Comparison of ENCODE assay signal across 26 mouse cellular contexts in genomic region chr5:125756987-125757530, GRCm38 (mm10).
DNase-seq lines count a peak whose midpoint lies in the region; ATAC-seq and TF ChIP-seq lines count a peak whose summit lies in the region.
"Had no signal": no experiment of that assay in that cellular context is flagged by ENCODE, and none has a peak within 500 bp of the region (broad histone marks: within the 10 kb centered on the region; RNA-seq: fewer than 3 reads in every experiment).

No protein-coding gene starts in this region.

- H3K4me1 ChIP-seq in forebrain, postnatal 0 days (ENCODE audit: insufficient read depth): peaks cover 3% of the 10 kb centered on the region; the same call in 1 of the 2 replicates
- H3K4me1 ChIP-seq in forebrain, embryonic 12.5 days: no peaks in the 10 kb centered on the region
- H3K4me1 ChIP-seq: embryonic facial prominence, embryonic 10.5 days; embryonic facial prominence, embryonic 13.5 days; hindbrain, embryonic 12.5 days; hindbrain, embryonic 15.5 days had no signal

- peak; percentile 53 for DNase-seq in forebrain, postnatal 0 days
- DNase-seq in left cerebral cortex, adult 2 months (ENCODE audit: extremely low spot score in 1 of 2, low spot score in 2 of 2): no peak
- no peak for DNase-seq in left cerebral cortex, postnatal 4 days
- peak; percentile 42 for DNase-seq in Muller cell, postnatal 12 days (ENCODE audit: inconsistent ontology term)
- DNase-seq in brain, adult 2 months (ENCODE audit: low read depth, low spot score): peak; percentile 63
- DNase-seq in spleen, adult 12 weeks (ENCODE audit: low spot score): no peak
- no peak for DNase-seq in kidney, adult 18-20 months
- DNase-seq: adrenal gland, adult 8-10 months; adrenal gland, postnatal 25 days; cerebellum, adult 11 months; cerebellum, adult 2 months; cerebellum, adult 9-11 months; cerebellum, postnatal 25 days; embryo, embryonic 11 days; gastrocnemius, adult 2 months; gastrocnemius, postnatal 14 days; heart, adult 11 months had no signal

- no peaks in the 10 kb centered on the region for H3K9me3 ChIP-seq in forebrain, postnatal 0 days (ENCODE audit: low read length)
- no peaks in the 10 kb centered on the region for H3K9me3 ChIP-seq in forebrain, embryonic 12.5 days
- H3K9me3 ChIP-seq: embryonic facial prominence, embryonic 10.5 days; embryonic facial prominence, embryonic 13.5 days; hindbrain, embryonic 15.5 days had no signal

- no peak overlapping the region for H3K4me3 ChIP-seq in forebrain, postnatal 0 days (ENCODE audit: low read depth, low read length)
- no peak overlapping the region for H3K4me3 ChIP-seq in forebrain, embryonic 12.5 days (replicated peaks)
- no peak overlapping the region for H3K4me3 ChIP-seq in left cerebral cortex, adult 2 months
- H3K4me3 ChIP-seq: embryonic facial prominence, embryonic 10.5 days; embryonic facial prominence, embryonic 13.5 days; erythroblast, embryonic 14.5 days; gastrocnemius, adult 2 months; hindbrain, embryonic 12.5 days; hindbrain, embryonic 15.5 days had no signal

- no peaks in the 10 kb centered on the region for H3K27me3 ChIP-seq in forebrain, postnatal 0 days (ENCODE audit: insufficient read depth, low read length)
- H3K27me3 ChIP-seq in forebrain, embryonic 12.5 days: no peaks in the 10 kb centered on the region
- H3K27me3 ChIP-seq: embryonic facial prominence, embryonic 13.5 days; hindbrain, embryonic 12.5 days; hindbrain, embryonic 15.5 days had no signal

- H3K4me2 ChIP-seq in forebrain, postnatal 0 days (ENCODE audit: low read depth): no peak overlapping the region
- no peak overlapping the region for H3K4me2 ChIP-seq in forebrain, embryonic 12.5 days
- H3K4me2 ChIP-seq: embryonic facial prominence, embryonic 13.5 days; heart, embryonic 11.5 days; hindbrain, embryonic 12.5 days; hindbrain, embryonic 15.5 days had no signal

- intact Hi-C loops in left cerebral cortex, adult 2 months (cut with DNase I): no loop called here
- intact Hi-C loops in left cerebral cortex, postnatal 4 days (cut with DNase I): no loop called here

- 0 out of 2 replicates have a peak, but pooled peaks have one; percentile 8 for ATAC-seq in forebrain, postnatal 0 days
- no peak for ATAC-seq in forebrain, embryonic 12.5 days (ENCODE audit: low FRiP score)
- ATAC-seq: activated CD4-positive, CD25-positive, alpha-beta regulatory T cell, adult 4 months; CD4-positive, CD25-positive, alpha-beta regulatory T cell, adult 4 months had no signal

- WGBS in forebrain, postnatal 0 days: 31% methylated on average over 7 of the region's 7 CpGs
- 75% methylated on average over 7 of the region's 7 CpGs for WGBS in forebrain, embryonic 12.5 days

- TF ChIP-seq CTCF in forebrain, postnatal 0 days (IDR thresholded peaks at IDR 0.05; ENCODE audit: low read depth): no peak
- no peak for TF ChIP-seq CTCF in left cerebral cortex, adult 2 months (IDR thresholded peaks at IDR 0.05)

- H3K9ac ChIP-seq in forebrain, postnatal 0 days: no peak overlapping the region
- H3K9ac ChIP-seq in forebrain, embryonic 12.5 days: no peak overlapping the region
- H3K9ac ChIP-seq: embryonic facial prominence, embryonic 13.5 days; hindbrain, embryonic 12.5 days; hindbrain, embryonic 15.5 days had no signal

- H3K27ac ChIP-seq in forebrain, postnatal 0 days (ENCODE audit: low read depth, low read length): no peak overlapping the region
- no peak overlapping the region for H3K27ac ChIP-seq in forebrain, embryonic 12.5 days
- H3K27ac ChIP-seq in left cerebral cortex, adult 2 months: peak overlapping the region; percentile 56
- H3K27ac ChIP-seq: embryonic facial prominence, embryonic 10.5 days; embryonic facial prominence, embryonic 13.5 days; gastrocnemius, adult 2 months; hindbrain, embryonic 12.5 days; hindbrain, embryonic 15.5 days had no signal

- no peaks in the 10 kb centered on the region for H3K36me3 ChIP-seq in forebrain, postnatal 0 days (ENCODE audit: insufficient read depth)
- no peaks in the 10 kb centered on the region for H3K36me3 ChIP-seq in forebrain, embryonic 12.5 days (replicated peaks)
- H3K36me3 ChIP-seq: embryonic facial prominence, embryonic 10.5 days; embryonic facial prominence, embryonic 13.5 days; hindbrain, embryonic 12.5 days; hindbrain, embryonic 15.5 days had no signal

Comparison
In these comparisons a context has a peak if more than half of its experiments do, and no peak if none do; other contexts are left out.
1. DNase-seq: peak in forebrain, postnatal 0 days (single experiment), Muller cell, postnatal 12 days (single experiment) and brain, adult 2 months (single experiment); none in left cerebral cortex, adult 2 months (0 of 2), left cerebral cortex, postnatal 4 days (single experiment), spleen, adult 12 weeks (single experiment) and kidney, adult 18-20 months (single experiment).